Mouse (Mus musculus) brain, embryonic 14.5 days (tissue): ENCODE results near the gene Bahd1.

ENCODE experiments used
- CTCF ChIP-seq: fragments of 200-500 bp; IDR thresholded peaks from 2 replicates; pipeline ENCODE4 v1.5.1; 2012; ENCODE audit warnings: inconsistent platforms, mild to moderate bottlenecking, moderate library complexity, borderline replicate concordance; ENCODE audit not compliant: insufficient read depth, insufficient read length; ENCODE audit errors: extremely low read depth
- POLR2A ChIP-seq: fragments of 200-500 bp; IDR thresholded peaks from 2 replicates; pipeline ENCODE4 v1.6.1; 2012; ENCODE audit warnings: mild to moderate bottlenecking, inconsistent platforms, borderline replicate concordance; ENCODE audit not compliant: poor library complexity, insufficient read depth, insufficient read length, severe bottlenecking; ENCODE audit errors: extremely low read depth

GRCm38 (mm10) chr2:118925952-118926351 lies 25.8 kb downstream of the Bahd1 start:
- TF ChIP-seq CTCF: no peak
- no peak for TF ChIP-seq POLR2A
